Comparison of ENCODE assay signal across 19 mouse cellular contexts in the genomic region with DNA sequence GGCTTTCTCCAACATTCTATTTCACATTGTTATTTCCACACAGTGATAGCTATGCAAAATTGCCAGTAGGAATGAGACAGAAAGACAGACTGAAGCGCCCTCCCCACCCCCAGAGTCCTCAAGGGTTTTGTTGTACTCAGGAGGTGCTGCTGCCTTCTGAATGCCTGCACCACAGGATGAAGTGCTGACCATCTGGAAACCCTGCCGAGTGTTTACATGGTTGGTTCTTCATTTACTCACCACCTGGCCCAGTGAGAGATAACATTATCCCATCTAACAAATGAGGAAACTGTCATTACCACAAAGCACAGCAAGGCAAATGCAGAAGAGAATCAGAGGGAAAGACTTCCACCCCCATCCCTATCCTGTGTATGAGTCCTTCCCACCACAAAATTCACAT.
A peak's percentile ranks its signal among the peaks of the same experiment; 100 is the strongest.
DNase-seq lines count a peak whose midpoint lies in the region; ATAC-seq and TF ChIP-seq lines count a peak whose summit lies in the region.
"Had no signal": no experiment of that assay in that cellular context is flagged by ENCODE, and none has a peak within 500 bp of the region (broad histone marks: within the 10 kb centered on the region; RNA-seq: fewer than 3 reads in every experiment).

No protein-coding gene starts in this region.

- H3K4me3 ChIP-seq in testis, adult 2 months (ENCODE audit: control insufficient read depth, low read depth, low read length) = peak overlapping the region; percentile 17; the same call in 1 of the 2 replicates
- H3K4me3 ChIP-seq in forebrain, postnatal 0 days (ENCODE audit: low read depth, low read length) = no peak overlapping the region
- no peak overlapping the region for H3K4me3 ChIP-seq in heart, embryonic 11.5 days (ENCODE audit: low read depth, low read length)
- H3K4me3 ChIP-seq: heart, embryonic 12.5 days; kidney, embryonic 15.5 days; left cerebral cortex, adult 2 months; limb, embryonic 13.5 days; midbrain, embryonic 12.5 days had no signal

- ATAC-seq in forebrain, postnatal 0 days = no peak
- no peak for ATAC-seq in heart, embryonic 11.5 days (replicated peaks; ENCODE audit: insufficient number of reproducible peaks, low FRiP score, low TSS enrichment)
- ATAC-seq: CD4-positive, CD25-positive, alpha-beta regulatory T cell, adult 4 months; forebrain, embryonic 16.5 days; inflammation-experienced regulatory T-cells, adult 6 months had no signal

- no peak for TF ChIP-seq POLR2A in testis, adult 2 months (IDR thresholded peaks at IDR 0.05; ENCODE audit: control insufficient read depth, low read depth, low read length)

- no peak overlapping the region for H3K4me2 ChIP-seq in forebrain, postnatal 0 days (ENCODE audit: low read depth)
- H3K4me2 ChIP-seq in heart, embryonic 11.5 days = no peak overlapping the region
- H3K4me2 ChIP-seq: heart, embryonic 12.5 days; kidney, embryonic 15.5 days; limb, embryonic 13.5 days; midbrain, embryonic 12.5 days had no signal

- H3K4me1 ChIP-seq in testis, adult 2 months (ENCODE audit: control insufficient read depth, insufficient read depth, low read length) = no peaks in the 10 kb centered on the region
- H3K4me1 ChIP-seq in forebrain, postnatal 0 days (ENCODE audit: insufficient read depth) = no peaks in the 10 kb centered on the region
- no peaks in the 10 kb centered on the region for H3K4me1 ChIP-seq in heart, embryonic 11.5 days (ENCODE audit: control insufficient read depth, insufficient read depth, low read length)
- H3K4me1 ChIP-seq: heart, embryonic 12.5 days; midbrain, embryonic 12.5 days had no signal

- TF ChIP-seq CTCF in testis, adult 2 months (IDR thresholded peaks at IDR 0.05; ENCODE audit: control insufficient read depth, insufficient read depth, insufficient replicate concordance, low read depth, low read length) = no peak
- no peak for TF ChIP-seq CTCF in forebrain, postnatal 0 days (IDR thresholded peaks at IDR 0.05; ENCODE audit: low read depth)

- WGBS in forebrain, postnatal 0 days = 22% methylated on average over 2 of the region's 2 CpGs
- 13% methylated on average over 2 of the region's 2 CpGs for WGBS in heart, embryonic 11.5 days (ENCODE audit: insufficient replicate concordance)

- H3K27ac ChIP-seq in testis, adult 2 months (ENCODE audit: control insufficient read depth, insufficient read depth, low read depth, low read length) = no peak overlapping the region
- H3K27ac ChIP-seq in forebrain, postnatal 0 days (ENCODE audit: low read depth, low read length) = no peak overlapping the region
- H3K27ac ChIP-seq in heart, embryonic 11.5 days (ENCODE audit: low read depth, low read length) = no peak overlapping the region
- H3K27ac ChIP-seq: kidney, embryonic 15.5 days; left cerebral cortex, adult 2 months; limb, embryonic 13.5 days; midbrain, embryonic 12.5 days had no signal

- H3K9me3 ChIP-seq in forebrain, postnatal 0 days (ENCODE audit: low read length) = no peaks in the 10 kb centered on the region
- H3K9me3 ChIP-seq in heart, embryonic 11.5 days (replicated peaks; ENCODE audit: control insufficient read depth, low read length) = no peaks in the 10 kb centered on the region
- H3K9me3 ChIP-seq: heart, embryonic 12.5 days; kidney, embryonic 15.5 days; limb, embryonic 13.5 days; midbrain, embryonic 12.5 days had no signal

- H3K27me3 ChIP-seq in testis, adult 2 months (ENCODE audit: control insufficient read depth, insufficient read depth, low read length) = no peaks in the 10 kb centered on the region
- H3K27me3 ChIP-seq in forebrain, postnatal 0 days (ENCODE audit: insufficient read depth, low read length) = no peaks in the 10 kb centered on the region
- no peaks in the 10 kb centered on the region for H3K27me3 ChIP-seq in heart, embryonic 11.5 days (ENCODE audit: control insufficient read depth, insufficient read depth, low read length)
- H3K27me3 ChIP-seq: heart, embryonic 12.5 days; kidney, embryonic 15.5 days; midbrain, embryonic 12.5 days had no signal

- no peak overlapping the region for H3K9ac ChIP-seq in forebrain, postnatal 0 days
- H3K9ac ChIP-seq in heart, embryonic 11.5 days (ENCODE audit: low read depth, low read length) = no peak overlapping the region
- H3K9ac ChIP-seq: heart, embryonic 12.5 days; kidney, embryonic 15.5 days; limb, embryonic 13.5 days; midbrain, embryonic 12.5 days had no signal

- DNase-seq in testis, postnatal 10 days (ENCODE audit: low spot score) = no peak
- peak; percentile 40 for DNase-seq in cerebellum, adult 11 months
- DNase-seq in cerebellum, postnatal 25 days = peak; percentile 41 to 63
- DNase-seq in forebrain, postnatal 0 days = no peak
- no peak for DNase-seq in adrenal gland, adult (ENCODE audit: inconsistent age in 2 of 2, low spot score in 1 of 2)
- DNase-seq: gastrocnemius, postnatal 14 days; heart, postnatal 36 days; lung, postnatal 14 days; right cerebral cortex, postnatal 14 days had no signal

- no peaks in the 10 kb centered on the region for H3K36me3 ChIP-seq in testis, adult 2 months (ENCODE audit: control insufficient read depth, insufficient read depth, low read length)
- H3K36me3 ChIP-seq in forebrain, postnatal 0 days (ENCODE audit: insufficient read depth) = no peaks in the 10 kb centered on the region
- no peaks in the 10 kb centered on the region for H3K36me3 ChIP-seq in heart, embryonic 11.5 days (ENCODE audit: control insufficient read depth, insufficient read depth, low read length)
- H3K36me3 ChIP-seq: heart, embryonic 12.5 days; kidney, embryonic 15.5 days; limb, embryonic 13.5 days; midbrain, embryonic 12.5 days had no signal

Comparison
In these comparisons a context has a peak if more than half of its experiments do, and no peak if none do; other contexts are left out.
1. DNase-seq: peak in cerebellum, adult 11 months (single experiment) and cerebellum, postnatal 25 days (2 of 2); none in testis, postnatal 10 days (single experiment), forebrain, postnatal 0 days (single experiment) and adrenal gland, adult (0 of 2).